Mouse (Mus musculus): ENCODE measurements at regions not wholly inside any gene's neighbourhood (a gene's known extent, or its start where the extent isn't known, plus 50 kb on each side); places are given as distances from the start of the nearest gene placed in this dataset.
A peak's percentile ranks its signal among the peaks of the same experiment; 100 is the strongest.

GRCm38 (mm10) chr17:88116321-88116720 lies 51.2 kb upstream of the Fbxo11 start:
- WGBS: 85% methylated on average over 4 of the region's 4 CpGs
- no peak for DNase-seq (ENCODE audit: low spot score)
- Histone ChIP-seq H3K36me3 (ENCODE audit: control insufficient read depth, insufficient read depth, low read length) (no peaks in the 10 kb centered on the region), H3K27ac (replicated peaks; ENCODE audit: low read depth, low read length) (no peak overlapping the region), H3K4me3 (ENCODE audit: low read depth, low read length) (no peak overlapping the region), H3K9ac (ENCODE audit: low read depth, low read length) (no peak overlapping the region), H3K4me1 (ENCODE audit: control insufficient read depth, insufficient read depth, low read length) (no peaks in the 10 kb centered on the region), H3K27me3 (replicated peaks; ENCODE audit: control insufficient read depth, insufficient read depth, low read length) (no peaks in the 10 kb centered on the region), H3K4me2 (ENCODE audit: low read depth, low read length) (no peak overlapping the region), H3K9me3 (ENCODE audit: control insufficient read depth, low read length) (no peaks in the 10 kb centered on the region)
- no peak for ATAC-seq (ENCODE audit: low read depth)

GRCm38 (mm10) chr17:88118714-88119113 lies 53.6 kb upstream of the Fbxo11 start:
- Histone ChIP-seq H3K4me2 (ENCODE audit: low read depth, low read length) (no peak overlapping the region), H3K27ac (replicated peaks; ENCODE audit: low read depth, low read length) (no peak overlapping the region), H3K9me3 (ENCODE audit: control insufficient read depth, low read length) (no peaks in the 10 kb centered on the region), H3K36me3 (ENCODE audit: control insufficient read depth, insufficient read depth, low read length) (no peaks in the 10 kb centered on the region), H3K27me3 (replicated peaks; ENCODE audit: control insufficient read depth, insufficient read depth, low read length) (no peaks in the 10 kb centered on the region), H3K4me3 (ENCODE audit: low read depth, low read length) (no peak overlapping the region), H3K4me1 (ENCODE audit: control insufficient read depth, insufficient read depth, low read length) (no peaks in the 10 kb centered on the region), H3K9ac (ENCODE audit: low read depth, low read length) (no peak overlapping the region)
- DNase-seq (ENCODE audit: low spot score) (no peak), ATAC-seq (ENCODE audit: low read depth) (no peak)
- 83% methylated on average over 4 of the region's 4 CpGs for WGBS

GRCm38 (mm10) chr17:88123711-88124110 lies 58.6 kb upstream of the Fbxo11 start:
- Histone ChIP-seq H3K36me3 (ENCODE audit: control insufficient read depth, insufficient read depth, low read length) (no peaks in the 10 kb centered on the region), H3K9me3 (ENCODE audit: control insufficient read depth, low read length) (no peaks in the 10 kb centered on the region), H3K4me2 (ENCODE audit: low read depth, low read length) (no peak overlapping the region), H3K4me3 (ENCODE audit: low read depth, low read length) (no peak overlapping the region), H3K27me3 (replicated peaks; ENCODE audit: control insufficient read depth, insufficient read depth, low read length) (no peaks in the 10 kb centered on the region), H3K27ac (replicated peaks; ENCODE audit: low read depth, low read length) (no peak overlapping the region), H3K4me1 (ENCODE audit: control insufficient read depth, insufficient read depth, low read length) (no peaks in the 10 kb centered on the region), H3K9ac (ENCODE audit: low read depth, low read length) (no peak overlapping the region)
- WGBS: 78% methylated on average over 3 of the region's 3 CpGs
- DNase-seq (ENCODE audit: low spot score): no peak
- no peak for ATAC-seq (ENCODE audit: low read depth)

GRCm38 (mm10) chr17:88127126-88127525 lies 62.0 kb upstream of the Fbxo11 start:
- no peak overlapping the region for H3K27ac ChIP-seq (replicated peaks; ENCODE audit: low read depth, low read length)
- no peaks in the 10 kb centered on the region for H3K27me3 ChIP-seq (replicated peaks; ENCODE audit: control insufficient read depth, insufficient read depth, low read length)
- H3K9ac ChIP-seq (ENCODE audit: low read depth, low read length): no peak overlapping the region
- no peaks in the 10 kb centered on the region for H3K4me1 ChIP-seq (ENCODE audit: control insufficient read depth, insufficient read depth, low read length)
- 77% methylated on average over 2 of the region's 2 CpGs for WGBS
- no peaks in the 10 kb centered on the region for H3K36me3 ChIP-seq (ENCODE audit: control insufficient read depth, insufficient read depth, low read length)
- no peaks in the 10 kb centered on the region for H3K9me3 ChIP-seq (ENCODE audit: control insufficient read depth, low read length)
- no peak overlapping the region for H3K4me2 ChIP-seq (ENCODE audit: low read depth, low read length)
- ATAC-seq (ENCODE audit: low read depth) (no peak), DNase-seq (ENCODE audit: low spot score) (no peak)
- no peak overlapping the region for H3K4me3 ChIP-seq (ENCODE audit: low read depth, low read length)

GRCm38 (mm10) chr17:88131297-88131696 lies 66.2 kb upstream of the Fbxo11 start:
- Histone ChIP-seq H3K9ac (ENCODE audit: low read depth, low read length) (no peak overlapping the region), H3K4me2 (ENCODE audit: low read depth, low read length) (no peak overlapping the region), H3K27ac (replicated peaks; ENCODE audit: low read depth, low read length) (no peak overlapping the region), H3K4me3 (ENCODE audit: low read depth, low read length) (no peak overlapping the region), H3K27me3 (replicated peaks; ENCODE audit: control insufficient read depth, insufficient read depth, low read length) (no peaks in the 10 kb centered on the region), H3K9me3 (ENCODE audit: control insufficient read depth, low read length) (no peaks in the 10 kb centered on the region), H3K4me1 (ENCODE audit: control insufficient read depth, insufficient read depth, low read length) (no peaks in the 10 kb centered on the region), H3K36me3 (ENCODE audit: control insufficient read depth, insufficient read depth, low read length) (no peaks in the 10 kb centered on the region)
- 64% methylated on average over 4 of the region's 4 CpGs for WGBS
- ATAC-seq (ENCODE audit: low read depth): no peak
- DNase-seq (ENCODE audit: low spot score): no peak

GRCm38 (mm10) chr17:88131980-88132379 lies 66.9 kb upstream of the Fbxo11 start:
- no peak for DNase-seq (ENCODE audit: low spot score)
- Histone ChIP-seq H3K4me1 (ENCODE audit: control insufficient read depth, insufficient read depth, low read length) (no peaks in the 10 kb centered on the region), H3K4me3 (ENCODE audit: low read depth, low read length) (no peak overlapping the region), H3K9me3 (ENCODE audit: control insufficient read depth, low read length) (no peaks in the 10 kb centered on the region), H3K36me3 (ENCODE audit: control insufficient read depth, insufficient read depth, low read length) (no peaks in the 10 kb centered on the region), H3K4me2 (ENCODE audit: low read depth, low read length) (no peak overlapping the region), H3K9ac (ENCODE audit: low read depth, low read length) (no peak overlapping the region), H3K27ac (replicated peaks; ENCODE audit: low read depth, low read length) (no peak overlapping the region), H3K27me3 (replicated peaks; ENCODE audit: control insufficient read depth, insufficient read depth, low read length) (no peaks in the 10 kb centered on the region)
- WGBS: 82% methylated on average over 5 of the region's 5 CpGs
- ATAC-seq (ENCODE audit: low read depth): no peak

GRCm38 (mm10) chr17:88132601-88133346 lies 67.7 kb upstream of the Fbxo11 start:
- no peaks in the 10 kb centered on the region for H3K4me1 ChIP-seq (ENCODE audit: control insufficient read depth, insufficient read depth, low read length)
- ATAC-seq (ENCODE audit: low read depth) (0 out of 2 replicates have a peak, but pooled peaks have one; percentile 26), DNase-seq (ENCODE audit: low spot score) (peak; percentile 43)
- no peak overlapping the region for H3K4me3 ChIP-seq (ENCODE audit: low read depth, low read length)
- no peak overlapping the region for H3K4me2 ChIP-seq (ENCODE audit: low read depth, low read length)
- H3K36me3 ChIP-seq (ENCODE audit: control insufficient read depth, insufficient read depth, low read length): no peaks in the 10 kb centered on the region
- WGBS: 65% methylated on average over 23 of the region's 23 CpGs
- H3K27ac ChIP-seq (replicated peaks; ENCODE audit: low read depth, low read length): no peak overlapping the region
- H3K9me3 ChIP-seq (ENCODE audit: control insufficient read depth, low read length): no peaks in the 10 kb centered on the region
- no peaks in the 10 kb centered on the region for H3K27me3 ChIP-seq (replicated peaks; ENCODE audit: control insufficient read depth, insufficient read depth, low read length)
- no peak overlapping the region for H3K9ac ChIP-seq (ENCODE audit: low read depth, low read length)

- Histone ChIP-seq H3K27ac (replicated peaks; ENCODE audit: low read depth, low read length) (no peak overlapping the region), H3K4me2 (ENCODE audit: low read depth, low read length) (no peak overlapping the region), H3K9me3 (ENCODE audit: control insufficient read depth, low read length) (no peaks in the 10 kb centered on the region), H3K36me3 (ENCODE audit: control insufficient read depth, insufficient read depth, low read length) (no peaks in the 10 kb centered on the region), H3K9ac (ENCODE audit: low read depth, low read length) (no peak overlapping the region), H3K4me3 (ENCODE audit: low read depth, low read length) (no peak overlapping the region), H3K4me1 (ENCODE audit: control insufficient read depth, insufficient read depth, low read length) (no peaks in the 10 kb centered on the region), H3K27me3 (replicated peaks; ENCODE audit: control insufficient read depth, insufficient read depth, low read length) (no peaks in the 10 kb centered on the region)
- WGBS: 84% methylated on average over 2 of the region's 2 CpGs
- ATAC-seq (ENCODE audit: low read depth) (no peak), DNase-seq (ENCODE audit: low spot score) (no peak)
Observed at GRCm38 (mm10) chr17:88134546-88134945, 69.5 kb upstream of the Fbxo11 start.

GRCm38 (mm10) chr17:88141538-88141937 lies 76.4 kb upstream of the Fbxo11 start:
- DNase-seq (ENCODE audit: low spot score) (no peak), ATAC-seq (ENCODE audit: low read depth) (no peak)
- H3K9me3 ChIP-seq (ENCODE audit: control insufficient read depth, low read length): no peaks in the 10 kb centered on the region
- 0 out of 2 replicates have a peak overlapping the region, but pooled peaks have one; percentile 21 for H3K27ac ChIP-seq (replicated peaks; ENCODE audit: low read depth, low read length)
- H3K4me1 ChIP-seq (ENCODE audit: control insufficient read depth, insufficient read depth, low read length): no peaks in the 10 kb centered on the region
- peak overlapping the region; percentile 40 for H3K4me2 ChIP-seq (ENCODE audit: low read depth, low read length)
- H3K9ac ChIP-seq (ENCODE audit: low read depth, low read length): 0 out of 2 replicates have a peak overlapping the region, but pooled peaks have one; percentile 6
- H3K36me3 ChIP-seq (ENCODE audit: control insufficient read depth, insufficient read depth, low read length): no peaks in the 10 kb centered on the region
- no peaks in the 10 kb centered on the region for H3K27me3 ChIP-seq (replicated peaks; ENCODE audit: control insufficient read depth, insufficient read depth, low read length)
- no peak overlapping the region for H3K4me3 ChIP-seq (ENCODE audit: low read depth, low read length)
- 38% methylated on average over 12 of the region's 12 CpGs for WGBS
